Mouse (Mus musculus): ENCODE results near the gene Gm49711. TPM values are rescaled to one million over a fixed set of nuclear protein-coding genes. Genes with fewer than 3 reads are reported as not detected.
"Not testable (repeated sequence)": the region's sequence is repeated elsewhere in the genome, so short reads cannot be mapped to it uniquely, and the experiment has no call there.

Gm49711 gene
- total and polyA plus RNA-seq, 3 experiments = not detected

GRCm38 (mm10) chr16:92100111-92100510 is 42.0 kb downstream of the Gm49711 start:
- in situ Hi-C loops (cut with MboI; ENCODE audit: low pct_ligation_motif_present, low pct_unique_long_range_greater_than_20kb, low sequenced_read_pairs) = no loop called here
- Histone ChIP-seq H3K27ac (ENCODE audit: insufficient read depth, low read depth) (no peak overlapping the region), H3K36me3 (replicated peaks in 1 of 2; ENCODE audit: control insufficient read depth in 1 of 2, insufficient read depth in 1 of 2, low read length in 1 of 2) (peaks cover 10 to 78% of the 10 kb centered on the region in 2 experiments), H3K9me3 (replicated peaks; ENCODE audit: low read length) (no peaks in the 10 kb centered on the region), H3K79me2 (replicated peaks; ENCODE audit: control insufficient read depth, extremely low read depth, insufficient read depth, poor library complexity, severe bottlenecking) (no peaks in the 10 kb centered on the region), H3K27me3 (replicated peaks) (no peaks in the 10 kb centered on the region), H3K4me3 (replicated peaks in 1 of 3; ENCODE audit: low read depth in 2 of 3, low read length in 2 of 3, poor library complexity in 1 of 3) (no peak overlapping the region), H3K4me2 (ENCODE audit: insufficient read depth, low read depth, poor library complexity, severe bottlenecking) (no peak overlapping the region), H3K9ac (ENCODE audit: insufficient read depth, low read depth) (no peak overlapping the region), H3K4me1 (ENCODE audit: control insufficient read depth in 1 of 2, insufficient read depth in 2 of 2) (0 out of 4 replicates have a peak, but pooled peaks cover 0 to 3% of the 10 kb centered on the region in 2 experiments)
- dilution Hi-C loops (cut with MboI; ENCODE audit: extremely low pct_ligation_motif_present, extremely low pct_unique_long_range_greater_than_20kb, low sequenced_read_pairs) = no loop called here
- TF ChIP-seq HCFC1 (IDR thresholded peaks at IDR 0.05; ENCODE audit: low read depth, low read length) (no peak), CHD1 (IDR thresholded peaks at IDR 0.05; ENCODE audit: low read depth, low read length) (no peak), SMC3 (IDR thresholded peaks at IDR 0.05; ENCODE audit: low read depth, low read length) (no peak), POLR2A (IDR thresholded peaks at IDR 0.05; ENCODE audit: low read depth, low read length) (no peak), USF2 (conservative IDR thresholded peaks at IDR 0.05; ENCODE audit: low read depth, low read length) (no peak), RCOR1 (conservative IDR thresholded peaks at IDR 0.05; ENCODE audit: low read depth, low read length) (no peak)
- DNase-seq (ENCODE audit: extremely low read depth) = no peak

- no peak overlapping the region for H3K27ac ChIP-seq (ENCODE audit: insufficient read depth, low read depth)
- no peak for DNase-seq (ENCODE audit: extremely low read depth)
- H3K27me3 ChIP-seq (replicated peaks) = no peaks in the 10 kb centered on the region
- H3K4me1 ChIP-seq (ENCODE audit: control insufficient read depth in 1 of 2, insufficient read depth in 2 of 2) = 0 out of 4 replicates have a peak, but pooled peaks cover 0 to 3% of the 10 kb centered on the region in 2 experiments
- no peak overlapping the region for H3K4me2 ChIP-seq (ENCODE audit: insufficient read depth, low read depth, poor library complexity, severe bottlenecking)
- no peak overlapping the region for H3K9ac ChIP-seq (ENCODE audit: insufficient read depth, low read depth)
- TF ChIP-seq CTCF (conservative IDR thresholded peaks at IDR 0.05 in 1 of 2, IDR thresholded peaks at IDR 0.05 in 1 of 2; ENCODE audit: low read depth in 2 of 2, low read length in 2 of 2) (no peak), MEF2A (IDR thresholded peaks at IDR 0.05; ENCODE audit: borderline replicate concordance, low read depth, low read length) (no peak), USF1 (IDR thresholded peaks at IDR 0.05; ENCODE audit: low read depth, low read length) (no peak), RCOR1 (conservative IDR thresholded peaks at IDR 0.05; ENCODE audit: low read depth, low read length) (no peak), TCF12 (IDR thresholded peaks at IDR 0.05; ENCODE audit: low read depth, low read length) (no peak), USF2 (conservative IDR thresholded peaks at IDR 0.05; ENCODE audit: low read depth, low read length) (no peak), SMC3 (IDR thresholded peaks at IDR 0.05; ENCODE audit: low read depth, low read length) (no peak), ZC3H11A (IDR thresholded peaks at IDR 0.05; ENCODE audit: low read depth, low read length) (no peak)
- dilution Hi-C loops (cut with MboI; ENCODE audit: extremely low pct_ligation_motif_present, extremely low pct_unique_long_range_greater_than_20kb, low sequenced_read_pairs) (no loop called here), in situ Hi-C loops (cut with MboI; ENCODE audit: low pct_ligation_motif_present, low pct_unique_long_range_greater_than_20kb, low sequenced_read_pairs) (no loop called here)
- no peaks in the 10 kb centered on the region for H3K79me2 ChIP-seq (replicated peaks; ENCODE audit: control insufficient read depth, extremely low read depth, insufficient read depth, poor library complexity, severe bottlenecking)
- no peak overlapping the region for H3K4me3 ChIP-seq (replicated peaks in 1 of 3; ENCODE audit: low read depth in 2 of 3, low read length in 2 of 3, poor library complexity in 1 of 3)
- H3K36me3 ChIP-seq (replicated peaks in 1 of 2; ENCODE audit: control insufficient read depth in 1 of 2, insufficient read depth in 1 of 2, low read length in 1 of 2) = peaks cover 10 to 81% of the 10 kb centered on the region in 2 experiments
- H3K9me3 ChIP-seq (replicated peaks; ENCODE audit: low read length) = no peaks in the 10 kb centered on the region
Observed at GRCm38 (mm10) chr16:92102115-92102514, 44.0 kb downstream of the Gm49711 start.

- H3K79me2 ChIP-seq (replicated peaks; ENCODE audit: control insufficient read depth, extremely low read depth, insufficient read depth, poor library complexity, severe bottlenecking); H3K9ac ChIP-seq (ENCODE audit: insufficient read depth, low read depth); dilution Hi-C loops (cut with MboI; ENCODE audit: extremely low pct_ligation_motif_present, extremely low pct_unique_long_range_greater_than_20kb, low sequenced_read_pairs); H3K27me3 ChIP-seq (replicated peaks); in situ Hi-C loops (cut with MboI; ENCODE audit: low pct_ligation_motif_present, low pct_unique_long_range_greater_than_20kb, low sequenced_read_pairs); DNase-seq (ENCODE audit: extremely low read depth); H3K9me3 ChIP-seq (replicated peaks; ENCODE audit: low read length); H3K4me3 ChIP-seq (replicated peaks in 1 of 3; ENCODE audit: low read depth in 2 of 3, low read length in 2 of 3, poor library complexity in 1 of 3); H3K27ac ChIP-seq (ENCODE audit: insufficient read depth, low read depth); H3K4me2 ChIP-seq (ENCODE audit: insufficient read depth, low read depth, poor library complexity, severe bottlenecking); H3K4me1 ChIP-seq (ENCODE audit: control insufficient read depth in 1 of 2, insufficient read depth in 2 of 2): not testable (repeated sequence)
- H3K36me3 ChIP-seq (replicated peaks in 1 of 2; ENCODE audit: control insufficient read depth in 1 of 2, insufficient read depth in 1 of 2, low read length in 1 of 2) = peaks cover 10 to 84% of the 10 kb centered on the region in 2 experiments
Observed at GRCm38 (mm10) chr16:92102931-92103330, 44.8 kb downstream of the Gm49711 start.
